Mouse (Mus musculus) liver, postnatal 0 days (tissue): Measurements from ENCODE around the gene Tomm20. TPM values are rescaled to one million over a fixed set of nuclear protein-coding genes. Genes with fewer than 3 reads are reported as not detected.
A peak's percentile ranks its signal among the peaks of the same experiment; 100 is the strongest.

Experiments
- ATAC-seq: fragments of 200-750 bp; cut with Nextera tagmentation; 2 replicates; pipeline ENCODE4 v1.8.0; 2017; ENCODE audit warnings: mild to moderate bottlenecking, moderate library complexity
- DNase-seq: peaks from one replicate; pipeline ENCODE4 v3.0.0-alpha.2; 2016
- H3K27ac ChIP-seq: fragments of 300-500 bp; sonication (generic); 2 replicates; pipeline ENCODE4 v1.5.1; 2014; ENCODE audit warnings: antibody characterized with exemption, moderate library complexity, mild to moderate bottlenecking, low read depth
- H3K27me3 ChIP-seq: fragments of 300-500 bp; sonication (generic); 2 replicates; pipeline ENCODE4 v1.6.1; 2014; ENCODE audit warnings: low read length, control low read depth, mixed read lengths; ENCODE audit not compliant: insufficient read depth
- H3K36me3 ChIP-seq: fragments of 300-500 bp; sonication (generic); replicated peaks from 2 replicates; pipeline ENCODE4 v1.6.1; 2014; ENCODE audit warnings: mild to moderate bottlenecking, control low read depth, low read length, moderate library complexity, mixed read lengths; ENCODE audit not compliant: insufficient read depth
- H3K4me1 ChIP-seq: fragments of 300-500 bp; sonication (generic); 2 replicates; pipeline ENCODE4 v1.6.1; 2014; ENCODE audit warnings: antibody characterized with exemption, mild to moderate bottlenecking, control low read depth; ENCODE audit not compliant: insufficient read depth
- H3K4me2 ChIP-seq: fragments of 300-500 bp; sonication (generic); 2 replicates; pipeline ENCODE4 v1.6.1; 2014; ENCODE audit warnings: low read depth, mild to moderate bottlenecking, low read length, moderate library complexity, mixed read lengths
- H3K4me3 ChIP-seq: fragments of 300-500 bp; sonication (generic); 2 replicates; pipeline ENCODE4 v1.5.1; 2014; ENCODE audit warnings: low read depth, low read length
- H3K9ac ChIP-seq: fragments of 300-500 bp; sonication (generic); replicated peaks from 2 replicates; pipeline ENCODE4 v1.6.1; 2014; ENCODE audit warnings: mild to moderate bottlenecking, moderate library complexity
- H3K9me3 ChIP-seq: fragments of 300-500 bp; sonication (generic); 2 replicates; pipeline ENCODE4 v1.6.1; 2016; ENCODE audit warnings: mild to moderate bottlenecking, control low read depth, low read length, mixed read lengths
- CTCF ChIP-seq: sonication (generic); IDR thresholded peaks from 2 replicates; pipeline ENCODE4 v1.5.1; 2016; ENCODE audit warnings: antibody characterized with exemption, low read depth
- EP300 ChIP-seq: IDR thresholded peaks from 2 replicates; pipeline ENCODE4 v1.6.1; 2016; ENCODE audit warnings: antibody characterized with exemption, low read depth, mild to moderate bottlenecking
- WGBS: fragments of 180-500 bp; shearing (Covaris S2); extraction: QIAGEN DNeasy Blood & Tissue Kit; methylation state at CpG from one replicate; pipeline ENCODE4 v1.1.7; 2014; ENCODE audit not compliant: insufficient replicate concordance; 5-methylcytosine and 5-hydroxymethylcytosine counted together
- polyA plus RNA-seq: library from polyadenylated mRNA; unstranded; fragments of >200 nt; fragmentation: Nextera tagmentation; extraction: Ambion mirVana; gene quantifications from 2 replicates; pipeline ENCODE4 v1.2.1, GENCODE M21; 2015

Tomm20 gene
- polyA plus RNA-seq, result 122 and 129 TPM in 2 replicates

GRCm38 (mm10) chr8:126945730-126946163 is at the start of gene Tomm20:
Gene Tomm20, minus strand, starts transcription at chr8:126945844.
- ATAC-seq (peak; percentile 94), DNase-seq (peak; percentile 97)
- H3K4me1 ChIP-seq, result peaks cover 25% of the 10 kb centered on the region
- peak within 1 kb of the TSS; percentile 93 for H3K9ac ChIP-seq
- TF ChIP-seq CTCF, result no peak
- peak; percentile 32; the same call in 1 of the 2 replicates for TF ChIP-seq EP300
- H3K27me3 ChIP-seq, result no peaks in the 10 kb centered on the region
- H3K4me3 ChIP-seq, result peak within 1 kb of the TSS; percentile 93
- no peaks in the 10 kb centered on the region for H3K9me3 ChIP-seq
- peak within 1 kb of the TSS; percentile 96 for H3K4me2 ChIP-seq
- peak within 1 kb of the TSS; percentile 94 for H3K27ac ChIP-seq
- WGBS, result under 1% methylated on average over 46 of the region's 48 CpGs
- peaks cover 7% of the 10 kb centered on the region for H3K36me3 ChIP-seq

GRCm38 (mm10) chr8:126994506-126994905 is 48.9 kb upstream of the Tomm20 start:
- TF ChIP-seq EP300 (no peak), CTCF (no peak)
- H3K27me3 ChIP-seq, result no peaks in the 10 kb centered on the region
- H3K4me1 ChIP-seq, result no peaks in the 10 kb centered on the region
- no peak overlapping the region for H3K4me2 ChIP-seq
- DNase-seq (no peak), ATAC-seq (no peak)
- H3K36me3 ChIP-seq, result no peaks in the 10 kb centered on the region
- no peaks in the 10 kb centered on the region for H3K9me3 ChIP-seq
- 77% methylated on average over 1 of the region's 1 CpGs for WGBS
- H3K4me3 ChIP-seq, result no peak overlapping the region
- H3K9ac ChIP-seq, result no peak overlapping the region
- no peak overlapping the region for H3K27ac ChIP-seq

- H3K4me3 ChIP-seq, result no peak overlapping the region
- H3K36me3 ChIP-seq, result no peaks in the 10 kb centered on the region
- no peak for ATAC-seq
- H3K9me3 ChIP-seq, result no peaks in the 10 kb centered on the region
- TF ChIP-seq EP300 (no peak), CTCF (no peak)
- no peak overlapping the region for H3K4me2 ChIP-seq
- no peak overlapping the region for H3K9ac ChIP-seq
- H3K27me3 ChIP-seq, result no peaks in the 10 kb centered on the region
- 72% methylated on average over 5 of the region's 5 CpGs for WGBS
- no peak overlapping the region for H3K27ac ChIP-seq
- no peak for DNase-seq
- H3K4me1 ChIP-seq, result no peaks in the 10 kb centered on the region
Measured at GRCm38 (mm10) chr8:126989363-126990153, 43.9 kb upstream of the Tomm20 start.

GRCm38 (mm10) chr8:126988346-126989006 is 42.8 kb upstream of the Tomm20 start:
- DNase-seq (no peak), ATAC-seq (no peak)
- TF ChIP-seq EP300 (no peak), CTCF (no peak)

GRCm38 (mm10) chr8:126986495-126986894 is 40.9 kb upstream of the Tomm20 start:
- peak; percentile 98 for TF ChIP-seq CTCF
- TF ChIP-seq EP300, result no peak
- H3K9me3 ChIP-seq, result no peaks in the 10 kb centered on the region
- H3K27ac ChIP-seq, result no peak overlapping the region
- no peaks in the 10 kb centered on the region for H3K27me3 ChIP-seq
- 2% methylated on average over 12 of the region's 12 CpGs for WGBS
- no peak overlapping the region for H3K9ac ChIP-seq
- no peaks in the 10 kb centered on the region for H3K36me3 ChIP-seq
- peak; percentile 70 for ATAC-seq
- H3K4me3 ChIP-seq, result no peak overlapping the region
- peak; percentile 83 for DNase-seq
- H3K4me1 ChIP-seq, result no peaks in the 10 kb centered on the region
- no peak overlapping the region for H3K4me2 ChIP-seq

More at GRCm38 (mm10) chr8:126988346-126989006, 42.8 kb upstream of the Tomm20 start:
- no peaks in the 10 kb centered on the region for H3K4me1 ChIP-seq
- no peaks in the 10 kb centered on the region for H3K36me3 ChIP-seq
- H3K4me2 ChIP-seq, result no peak overlapping the region
- H3K9me3 ChIP-seq, result no peaks in the 10 kb centered on the region
- H3K4me3 ChIP-seq, result no peak overlapping the region
- H3K27me3 ChIP-seq, result no peaks in the 10 kb centered on the region
- no peak overlapping the region for H3K27ac ChIP-seq
- no peak overlapping the region for H3K9ac ChIP-seq
- WGBS, result 55% methylated on average over 16 of the region's 16 CpGs

- H3K9me3 ChIP-seq, result no peaks in the 10 kb centered on the region
- no peaks in the 10 kb centered on the region for H3K4me1 ChIP-seq
- H3K9ac ChIP-seq, result no peak overlapping the region
- no peaks in the 10 kb centered on the region for H3K36me3 ChIP-seq
- H3K27me3 ChIP-seq, result no peaks in the 10 kb centered on the region; the same call in 1 of the 2 replicates
- DNase-seq, result no peak
- WGBS, result 50% methylated on average over 5 of the region's 5 CpGs
- TF ChIP-seq EP300, result no peak
- TF ChIP-seq CTCF, result no peak
- no peak overlapping the region for H3K4me2 ChIP-seq
- no peak for ATAC-seq
- H3K27ac ChIP-seq, result no peak overlapping the region
- no peak overlapping the region for H3K4me3 ChIP-seq
Measured at GRCm38 (mm10) chr8:126980046-126980445, 34.4 kb upstream of the Tomm20 start.
